10 mouse cellular contexts compared by ENCODE assay signal in the genomic region with DNA sequence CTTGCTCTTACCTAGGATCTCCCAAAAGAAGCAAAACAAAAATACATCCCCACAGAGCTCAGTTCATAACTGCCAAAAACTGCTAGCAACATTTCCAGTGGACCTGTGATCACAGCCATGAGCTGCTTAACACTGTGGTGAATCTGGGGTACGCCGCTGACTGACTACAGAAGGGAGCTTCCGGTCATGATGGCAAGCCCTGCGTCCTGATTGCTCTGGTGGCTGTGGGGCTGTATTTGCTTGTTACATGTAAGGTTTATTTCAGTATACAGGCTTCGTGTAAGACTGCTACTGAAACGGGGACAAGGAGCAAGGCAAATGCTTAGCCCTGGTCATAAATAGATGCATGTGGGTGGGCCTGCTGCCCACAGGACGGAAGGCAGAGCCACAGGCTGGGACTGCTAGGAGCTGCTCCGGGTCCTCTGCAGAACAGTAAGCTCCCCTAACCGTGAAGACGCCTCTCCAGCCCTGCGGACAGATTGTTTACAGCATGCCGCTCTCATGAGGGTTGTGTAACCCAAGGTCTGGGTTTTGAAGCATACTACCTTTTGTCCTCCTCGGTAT.
A peak's percentile ranks its signal among the peaks of the same experiment; 100 is the strongest.
DNase-seq lines count a peak whose midpoint lies in the region; ATAC-seq and TF ChIP-seq lines count a peak whose summit lies in the region.
"Had no signal": no experiment of that assay in that cellular context is flagged by ENCODE, and none has a peak within 500 bp of the region (broad histone marks: within the 10 kb centered on the region; RNA-seq: fewer than 3 reads in every experiment).

No protein-coding gene starts in this region.

- no peak overlapping the region for H3ac ChIP-seq in myocyte (ENCODE audit: control insufficient read depth, insufficient read length)

- H3K4me2 ChIP-seq in heart, embryonic 16.5 days (ENCODE audit: low read depth, low read length) = no peak overlapping the region
- H3K4me2 ChIP-seq in forebrain, embryonic 13.5 days = peak overlapping the region; percentile 6
- peak overlapping the region; percentile 18 for H3K4me2 ChIP-seq in myocyte (ENCODE audit: low read depth)
- H3K4me2 ChIP-seq: lung, embryonic 14.5 days had no signal

- H3K4me3 ChIP-seq in heart, embryonic 16.5 days (ENCODE audit: low read length) = no peak overlapping the region
- H3K4me3 ChIP-seq in cerebellum, adult 2 months (replicated peaks; ENCODE audit: insufficient read depth, low read depth, low read length) = no peak overlapping the region
- H3K4me3 ChIP-seq in forebrain, embryonic 13.5 days = no peak overlapping the region
- H3K4me3 ChIP-seq in myocyte = no peak overlapping the region

- H3K36me3 ChIP-seq in heart, embryonic 16.5 days (ENCODE audit: control insufficient read depth, insufficient read depth) = peaks cover 2% of the 10 kb centered on the region; the same call in 1 of the 2 replicates
- H3K36me3 ChIP-seq in forebrain, embryonic 13.5 days (ENCODE audit: poor library complexity, severe bottlenecking) = peaks cover 6% of the 10 kb centered on the region
- H3K36me3 ChIP-seq in myocyte (ENCODE audit: control insufficient read depth, insufficient read depth) = no peaks in the 10 kb centered on the region

- no peak for ATAC-seq in heart, embryonic 16.5 days (replicated peaks; ENCODE audit: extremely low read depth, insufficient read depth, low FRiP score)
- ATAC-seq in forebrain, embryonic 13.5 days = peak; percentile 65
- no peak for ATAC-seq in erythroid progenitor cell, adult 5-6 weeks (replicated peaks; ENCODE audit: low FRiP score, poor library complexity, severe bottlenecking)

- 68% methylated on average over 13 of the region's 13 CpGs for WGBS in heart, embryonic 16.5 days
- 36% methylated on average over 13 of the region's 13 CpGs for WGBS in cerebellum, adult 2 months
- 60% methylated on average over 13 of the region's 13 CpGs for WGBS in forebrain, embryonic 13.5 days

- H3K27me3 ChIP-seq in heart, embryonic 16.5 days (ENCODE audit: control insufficient read depth, insufficient read depth, low read length) = no peaks in the 10 kb centered on the region
- no peaks in the 10 kb centered on the region for H3K27me3 ChIP-seq in cerebellum, adult 2 months (ENCODE audit: control insufficient read depth, insufficient read depth, low read length)
- H3K27me3 ChIP-seq in forebrain, embryonic 13.5 days = no peaks in the 10 kb centered on the region
- no peaks in the 10 kb centered on the region for H3K27me3 ChIP-seq in myocyte (ENCODE audit: control insufficient read depth, insufficient read depth, insufficient read length)
- H3K27me3 ChIP-seq: CH12.LX had no signal

- TF ChIP-seq POLR2A in cerebellum, adult 2 months (IDR thresholded peaks at IDR 0.05; ENCODE audit: borderline replicate concordance, insufficient read depth, low read length) = no peak
- TF ChIP-seq POLR2A in myocyte (IDR thresholded peaks at IDR 0.05; ENCODE audit: insufficient read length, low read depth) = no peak

- H3K27ac ChIP-seq in heart, embryonic 16.5 days (ENCODE audit: low read length) = no peak overlapping the region
- no peak overlapping the region for H3K27ac ChIP-seq in cerebellum, adult 2 months (ENCODE audit: insufficient read depth, low read length)
- H3K27ac ChIP-seq in forebrain, embryonic 13.5 days = peak overlapping the region; percentile 85

- intact Hi-C loops in heart, postnatal 25 days (cut with DNase I) = loop anchor here (5.0 kb wide), 1 partner anchor 34 kb away; no protein-coding TSS in a partner anchor

- no peak for DNase-seq in heart, postnatal 25 days (ENCODE audit: low spot score)
- peak; percentile 56 to 57 for DNase-seq in cerebellum, adult 2 months
- no peak for DNase-seq in adrenal gland, adult 18-20 months (ENCODE audit: low spot score in 2 of 2)
- no peak for DNase-seq in urinary bladder, postnatal 14 days (ENCODE audit: low spot score)
- DNase-seq: lung, embryonic 14.5 days had no signal

- H3K4me1 ChIP-seq in heart, embryonic 16.5 days (ENCODE audit: control insufficient read depth, insufficient read depth, low read length) = peaks cover 17% of the 10 kb centered on the region; the same call in 1 of the 2 replicates
- H3K4me1 ChIP-seq in cerebellum, adult 2 months (ENCODE audit: control insufficient read depth, insufficient read depth, low read length) = peaks cover 39% of the 10 kb centered on the region
- peaks cover 55% of the 10 kb centered on the region for H3K4me1 ChIP-seq in forebrain, embryonic 13.5 days

- no peaks in the 10 kb centered on the region for H3K9me3 ChIP-seq in heart, embryonic 16.5 days (replicated peaks; ENCODE audit: control insufficient read depth, low read length)
- no peaks in the 10 kb centered on the region for H3K9me3 ChIP-seq in forebrain, embryonic 13.5 days (replicated peaks)

- no peaks in the 10 kb centered on the region for H3K79me2 ChIP-seq in myocyte (ENCODE audit: control insufficient read depth, insufficient read depth)

- TF ChIP-seq CTCF in cerebellum, adult 2 months (IDR thresholded peaks at IDR 0.05; ENCODE audit: borderline replicate concordance, insufficient read depth, low read depth, low read length) = no peak

- H3K9ac ChIP-seq in heart, embryonic 16.5 days (ENCODE audit: low read length) = 0 out of 2 replicates have a peak overlapping the region, but pooled peaks have one; percentile 22
- no peak overlapping the region for H3K9ac ChIP-seq in forebrain, embryonic 13.5 days
- H3K9ac ChIP-seq: lung, embryonic 14.5 days had no signal

TF ChIP-seq in myocyte, 11 proteins besides CTCF, POLR2A, EP300 and RAD21:
- no peak for TF ChIP-seq MYOG (IDR thresholded peaks at IDR 0.05; ENCODE audit: control insufficient read depth in 1 of 3, insufficient read depth in 1 of 3, insufficient read length in 2 of 3, low read depth in 2 of 3)
- no peak for TF ChIP-seq REST (IDR thresholded peaks at IDR 0.05; ENCODE audit: insufficient read depth, insufficient read length)
- TF ChIP-seq TCF3 (IDR thresholded peaks at IDR 0.05; ENCODE audit: insufficient read length, low read depth) = no peak
- TF ChIP-seq USF1 (IDR thresholded peaks at IDR 0.05; ENCODE audit: low read depth) = no peak
- TF ChIP-seq MYOD1 (IDR thresholded peaks at IDR 0.05; ENCODE audit: control insufficient read depth in 1 of 3, insufficient read length in 2 of 3, low read depth in 2 of 3) = no peak
- TF ChIP-seq CEBPB (IDR thresholded peaks at IDR 0.05; ENCODE audit: insufficient read depth, poor library complexity, severe bottlenecking) = no peak
- TF ChIP-seq SRF (IDR thresholded peaks at IDR 0.05; ENCODE audit: control insufficient read depth, insufficient read length, low read depth) = no peak
- TF ChIP-seq MAX (IDR thresholded peaks at IDR 0.05; ENCODE audit: low read depth) = no peak

Comparison
In these comparisons a context has a peak if more than half of its experiments do, and no peak if none do; other contexts are left out.
1. DNase-seq: peak in cerebellum, adult 2 months (2 of 2); none in heart, postnatal 25 days (single experiment), adrenal gland, adult 18-20 months (0 of 2) and urinary bladder, postnatal 14 days (single experiment).